Mouse (Mus musculus) forebrain, postnatal 0 days (tissue): ENCODE data around the gene Smim4. TPM values are rescaled to one million over a fixed set of nuclear protein-coding genes. Genes with fewer than 3 reads are reported as not detected.
A peak's percentile ranks its signal among the peaks of the same experiment; 100 is the strongest.

Experiments used
- ATAC-seq: fragments of 200-750 bp; cut with Nextera tagmentation; 2 replicates; pipeline ENCODE4 v1.8.0; 2017; ENCODE audit warnings: mild to moderate bottlenecking, moderate library complexity
- DNase-seq: peaks from one replicate; pipeline ENCODE4 v3.0.0-alpha.2; 2015
- H3K27ac ChIP-seq: fragments of 300-500 bp; sonication (generic); 2 replicates; pipeline ENCODE4 v1.5.1; 2014; ENCODE audit warnings: low read depth, mild to moderate bottlenecking, antibody characterized with exemption, low read length, moderate library complexity, mixed read lengths
- H3K27me3 ChIP-seq: fragments of 300-500 bp; sonication (generic); 2 replicates; pipeline ENCODE4 v1.6.1; 2014; ENCODE audit warnings: mild to moderate bottlenecking, low read length, mixed read lengths; ENCODE audit not compliant: insufficient read depth
- H3K36me3 ChIP-seq: fragments of 300-500 bp; sonication (generic); 2 replicates; pipeline ENCODE4 v1.6.1; 2014; ENCODE audit warnings: mild to moderate bottlenecking, moderate library complexity; ENCODE audit not compliant: insufficient read depth
- H3K4me1 ChIP-seq: fragments of 300-500 bp; sonication (generic); 2 replicates; pipeline ENCODE4 v1.6.1; 2014; ENCODE audit warnings: antibody characterized with exemption; ENCODE audit not compliant: insufficient read depth
- H3K4me2 ChIP-seq: fragments of 300-500 bp; sonication (generic); 2 replicates; pipeline ENCODE4 v1.6.1; 2014; ENCODE audit warnings: low read depth, mild to moderate bottlenecking, moderate library complexity
- H3K4me3 ChIP-seq: fragments of 300-500 bp; sonication (generic); 2 replicates; pipeline ENCODE4 v1.5.1; 2014; ENCODE audit warnings: low read depth, low read length, mixed read lengths
- H3K9ac ChIP-seq: fragments of 300-500 bp; sonication (generic); 2 replicates; pipeline ENCODE4 v1.6.1; 2014; ENCODE audit warnings: mild to moderate bottlenecking
- H3K9me3 ChIP-seq: fragments of 300-500 bp; sonication (generic); 2 replicates; pipeline ENCODE4 v1.6.1; 2016; ENCODE audit warnings: low read length
- CTCF ChIP-seq: sonication (generic); IDR thresholded peaks from 2 replicates; pipeline ENCODE4 v1.5.1; 2016; ENCODE audit warnings: antibody characterized with exemption, control low read depth, low read depth
- WGBS: fragments of 180-500 bp; shearing (Covaris S2); extraction: QIAGEN DNeasy Blood & Tissue Kit; methylation state at CpG from one replicate; pipeline ENCODE4 v1.1.7; 2014; 5-methylcytosine and 5-hydroxymethylcytosine counted together
- polyA plus RNA-seq: library from polyadenylated mRNA; unstranded; fragments of >200 nt; fragmentation: Nextera tagmentation; extraction: Ambion mirVana; gene quantifications from 2 replicates; pipeline ENCODE4 v1.2.1, GENCODE M21; 2015
- total RNA-seq: library from RNA; depleted of rRNA; stranded (reverse); fragments of >200 nt; gene quantifications from 2 replicates; pipeline ENCODE4 v1.2.3, GENCODE M21; 2014; rRNA removed

Smim4 gene
- 9.9 and 16.6 TPM in 2 replicates for total RNA-seq
- 49.1 and 82.7 TPM in 2 replicates for polyA plus RNA-seq

DNA sequence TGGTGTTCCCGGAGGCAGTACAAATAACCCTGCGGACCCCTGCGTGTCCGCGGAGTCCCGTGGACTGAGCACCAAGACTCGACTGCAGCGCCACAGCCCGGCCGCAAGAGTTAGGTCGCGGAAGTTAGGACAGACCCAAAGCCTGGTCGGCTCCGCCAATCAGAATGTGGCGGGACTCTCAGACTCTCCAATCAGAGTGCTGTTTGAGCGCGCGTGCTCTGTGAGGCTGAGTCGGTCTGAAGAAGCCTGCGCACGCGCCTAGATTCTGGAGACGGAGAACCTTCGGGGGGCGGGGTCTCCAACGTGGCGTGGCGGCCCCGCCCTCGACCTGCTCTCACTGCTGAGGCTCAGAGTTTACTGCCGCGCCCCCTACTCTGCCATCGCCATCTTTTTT lies at the start of gene Smim4:
Gene Smim4 (minus strand): TSS at position 131 of the 394 bp plus-strand sequence.
- Histone ChIP-seq H3K4me1 (peaks cover 18% of the 10 kb centered on the region), H3K9me3 (no peaks in the 10 kb centered on the region), H3K27ac (peak within 1 kb of the TSS; percentile 69), H3K27me3 (no peaks in the 10 kb centered on the region), H3K36me3 (no peaks in the 10 kb centered on the region), H3K9ac (peak within 1 kb of the TSS; percentile 64), H3K4me2 (peak within 1 kb of the TSS; percentile 72), H3K4me3 (peak within 1 kb of the TSS; percentile 52)
- DNase-seq (peak; percentile 100), ATAC-seq (peak; percentile 97)
- TF ChIP-seq CTCF = peak; percentile 76
- WGBS = under 1% methylated on average over 33 of the region's 33 CpGs

GRCm38 (mm10) chr14:31177715-31178114 lies 49.0 kb upstream of the Smim4 start:
- H3K36me3 ChIP-seq = peaks cover 98% of the 10 kb centered on the region
- DNase-seq (no peak), ATAC-seq (no peak)
- no peak overlapping the region for H3K9ac ChIP-seq
- H3K4me3 ChIP-seq = no peak overlapping the region
- no peak overlapping the region for H3K4me2 ChIP-seq
- H3K27ac ChIP-seq = no peak overlapping the region
- WGBS = 85% methylated on average over 5 of the region's 5 CpGs
- no peaks in the 10 kb centered on the region for H3K4me1 ChIP-seq
- H3K9me3 ChIP-seq = no peaks in the 10 kb centered on the region
- no peak for TF ChIP-seq CTCF
- H3K27me3 ChIP-seq = no peaks in the 10 kb centered on the region

DNA sequence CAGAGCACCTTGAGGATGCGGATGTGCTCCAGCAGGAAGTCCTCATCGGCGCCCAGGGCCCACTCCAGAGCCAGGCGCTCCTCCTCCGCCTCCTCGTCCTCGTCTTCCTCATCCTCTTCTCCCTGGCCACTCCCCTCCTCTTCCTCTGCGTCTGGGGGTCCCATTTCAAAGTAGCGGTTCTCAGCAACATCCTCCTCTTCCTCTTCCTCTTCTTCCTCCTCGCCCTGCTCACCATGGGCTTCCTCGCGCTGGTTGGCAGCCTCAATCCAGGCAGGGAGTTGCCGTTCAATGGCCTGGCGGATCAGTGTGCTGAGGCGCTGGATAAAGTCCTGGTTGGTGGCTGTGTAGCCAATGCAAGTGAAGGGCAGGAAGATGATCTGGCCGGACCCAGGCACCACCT lies 48.5 kb upstream of the Smim4 start:
- no peak overlapping the region for H3K4me3 ChIP-seq
- no peak for TF ChIP-seq CTCF
- no peak overlapping the region for H3K9ac ChIP-seq
- ATAC-seq (no peak), DNase-seq (no peak)
- WGBS = 90% methylated on average over 16 of the region's 16 CpGs
- no peaks in the 10 kb centered on the region for H3K4me1 ChIP-seq
- no peak overlapping the region for H3K4me2 ChIP-seq
- H3K9me3 ChIP-seq = no peaks in the 10 kb centered on the region
- peaks cover 98% of the 10 kb centered on the region for H3K36me3 ChIP-seq
- H3K27ac ChIP-seq = no peak overlapping the region
- no peaks in the 10 kb centered on the region for H3K27me3 ChIP-seq

DNA sequence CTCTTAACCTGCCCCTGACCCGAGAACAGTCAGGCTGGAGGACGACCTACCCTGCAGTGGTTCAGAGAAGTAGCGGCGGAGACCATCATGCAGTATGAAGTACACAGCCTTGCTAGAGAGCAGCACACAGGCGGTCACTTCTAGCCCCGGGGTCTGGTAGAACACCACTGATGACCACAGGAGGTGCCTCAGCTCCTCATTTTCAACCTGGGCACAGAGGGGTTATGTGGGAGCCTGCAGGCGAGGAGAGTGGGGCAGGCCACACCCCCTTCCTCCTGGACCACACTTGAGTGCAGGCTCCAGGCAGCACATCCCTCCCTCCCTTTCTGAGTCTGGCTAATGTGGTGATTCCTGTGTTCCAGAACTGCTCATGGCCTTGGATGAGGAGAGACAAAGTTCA lies 44.8 kb upstream of the Smim4 start:
- Histone ChIP-seq H3K4me1 (no peaks in the 10 kb centered on the region), H3K4me2 (no peak overlapping the region), H3K27ac (no peak overlapping the region), H3K27me3 (no peaks in the 10 kb centered on the region), H3K36me3 (peaks cover 80% of the 10 kb centered on the region), H3K9me3 (no peaks in the 10 kb centered on the region), H3K9ac (no peak overlapping the region), H3K4me3 (no peak overlapping the region)
- WGBS = 88% methylated on average over 7 of the region's 7 CpGs
- TF ChIP-seq CTCF = no peak
- DNase-seq (no peak), ATAC-seq (no peak)

- H3K9me3 ChIP-seq = no peaks in the 10 kb centered on the region
- ATAC-seq = no peak
- H3K4me3 ChIP-seq = no peak overlapping the region
- H3K4me1 ChIP-seq = no peaks in the 10 kb centered on the region
- DNase-seq = no peak
- TF ChIP-seq CTCF = no peak
- no peak overlapping the region for H3K27ac ChIP-seq
- no peak overlapping the region for H3K4me2 ChIP-seq
- H3K27me3 ChIP-seq = no peaks in the 10 kb centered on the region
- peaks cover 75% of the 10 kb centered on the region for H3K36me3 ChIP-seq
- no peak overlapping the region for H3K9ac ChIP-seq
- 84% methylated on average over 18 of the region's 18 CpGs for WGBS
Observed at GRCm38 (mm10) chr14:31172781-31173455, 44.2 kb upstream of the Smim4 start.

DNA sequence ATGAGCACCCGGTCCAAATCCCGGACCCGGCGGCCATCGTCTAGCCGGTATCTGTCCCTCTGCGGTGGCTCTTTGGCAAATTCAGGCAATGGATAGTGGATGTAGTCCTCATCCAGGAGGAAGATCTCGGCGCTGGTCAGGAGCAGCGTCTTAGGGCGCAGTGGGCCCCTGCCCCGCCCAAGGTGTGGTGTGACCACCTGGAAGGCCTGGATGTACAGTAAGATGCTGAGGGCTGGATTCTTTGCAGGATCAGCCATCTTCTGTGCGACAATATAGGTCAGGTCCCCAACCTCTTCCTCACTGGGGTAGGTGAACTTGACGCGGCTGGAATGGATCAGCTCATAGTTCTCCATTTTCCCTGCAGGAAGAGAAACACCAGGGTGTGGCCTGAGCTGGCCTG lies 43.1 kb upstream of the Smim4 start:
- WGBS = 96% methylated on average over 15 of the region's 15 CpGs
- H3K9me3 ChIP-seq = no peaks in the 10 kb centered on the region
- H3K4me2 ChIP-seq = no peak overlapping the region
- no peaks in the 10 kb centered on the region for H3K27me3 ChIP-seq
- no peak for ATAC-seq
- DNase-seq = no peak
- H3K27ac ChIP-seq = no peak overlapping the region
- no peak overlapping the region for H3K4me3 ChIP-seq
- no peak overlapping the region for H3K9ac ChIP-seq
- H3K36me3 ChIP-seq = peaks cover 64% of the 10 kb centered on the region
- no peak for TF ChIP-seq CTCF
- H3K4me1 ChIP-seq = no peaks in the 10 kb centered on the region

- no peak for DNase-seq
- TF ChIP-seq CTCF = no peak
- H3K4me3 ChIP-seq = no peak overlapping the region
- H3K27ac ChIP-seq = no peak overlapping the region
- peaks cover 60% of the 10 kb centered on the region for H3K36me3 ChIP-seq
- no peak overlapping the region for H3K4me2 ChIP-seq
- ATAC-seq = no peak
- H3K27me3 ChIP-seq = no peaks in the 10 kb centered on the region
- H3K9me3 ChIP-seq = no peaks in the 10 kb centered on the region
- H3K9ac ChIP-seq = no peak overlapping the region
- WGBS = 66% methylated on average over 11 of the region's 11 CpGs
- no peaks in the 10 kb centered on the region for H3K4me1 ChIP-seq
Observed at GRCm38 (mm10) chr14:31171386-31171785, 42.6 kb upstream of the Smim4 start.
